ENCODE assay signal across 13 mouse cellular contexts in genomic region chr6:128769481-128770253, GRCm38 (mm10). TPM values are rescaled to one million over a fixed set of nuclear protein-coding genes. Genes with fewer than 3 reads are reported as not detected.
DNase-seq lines count a peak whose midpoint lies in the region; ATAC-seq lines count a peak whose summit lies in the region.
"Had no signal": no experiment of that assay in that cellular context is flagged by ENCODE, and none has a peak within 500 bp of the region (broad histone marks: within the 10 kb centered on the region; RNA-seq: fewer than 3 reads in every experiment).

No protein-coding gene starts in this region.

- peak; percentile 15 for DNase-seq in thymus, postnatal 0 days (ENCODE audit: low spot score)
- DNase-seq in thymus, postnatal 4 days, result no peak
- peak; percentile 14 for DNase-seq in yolk sac, embryonic 10.5 days (ENCODE audit: low spot score)
- no peak for DNase-seq in heart, adult 8-10 months (ENCODE audit: low spot score)
- no peak for DNase-seq in left cerebral cortex, postnatal 36 days (ENCODE audit: low spot score in 2 of 2)
- DNase-seq: kidney, adult 8-10 months; thymus, adult 18-20 months had no signal

- H3K36me3 ChIP-seq in hindbrain, embryonic 12.5 days, result no peaks in the 10 kb centered on the region
- no peaks in the 10 kb centered on the region for H3K36me3 ChIP-seq in hindbrain, embryonic 16.5 days (ENCODE audit: control insufficient read depth, insufficient read depth, low read length)
- no peaks in the 10 kb centered on the region for H3K36me3 ChIP-seq in limb, embryonic 13.5 days
- H3K36me3 ChIP-seq: heart, embryonic 13.5 days; limb, embryonic 15.5 days had no signal

- no peak overlapping the region for H3K4me2 ChIP-seq in hindbrain, embryonic 12.5 days (replicated peaks)
- no peak overlapping the region for H3K4me2 ChIP-seq in hindbrain, embryonic 16.5 days (ENCODE audit: low read length)
- H3K4me2 ChIP-seq in limb, embryonic 13.5 days (replicated peaks), result 0 out of 2 replicates have a peak overlapping the region, but pooled peaks have one; percentile 7
- H3K4me2 ChIP-seq: heart, embryonic 13.5 days; limb, embryonic 15.5 days had no signal

- H3K9me3 ChIP-seq in hindbrain, embryonic 12.5 days (replicated peaks), result no peaks in the 10 kb centered on the region
- no peaks in the 10 kb centered on the region for H3K9me3 ChIP-seq in hindbrain, embryonic 16.5 days (ENCODE audit: control insufficient read depth, low read length)
- peaks cover 9% of the 10 kb centered on the region; the same call in 1 of the 2 replicates for H3K9me3 ChIP-seq in limb, embryonic 13.5 days
- H3K9me3 ChIP-seq: limb, embryonic 15.5 days had no signal

- H3K27ac ChIP-seq in hindbrain, embryonic 12.5 days, result peak overlapping the region; percentile 40; the same call in 1 of the 2 replicates
- H3K27ac ChIP-seq in hindbrain, embryonic 16.5 days (ENCODE audit: low read depth, low read length), result no peak overlapping the region
- no peak overlapping the region for H3K27ac ChIP-seq in limb, embryonic 13.5 days
- H3K27ac ChIP-seq: heart, embryonic 13.5 days; limb, embryonic 15.5 days had no signal

- no peak overlapping the region for H3K4me3 ChIP-seq in hindbrain, embryonic 12.5 days
- no peak overlapping the region for H3K4me3 ChIP-seq in hindbrain, embryonic 16.5 days (ENCODE audit: low read length)
- no peak overlapping the region for H3K4me3 ChIP-seq in limb, embryonic 13.5 days
- H3K4me3 ChIP-seq: heart, embryonic 13.5 days; limb, embryonic 15.5 days had no signal

- 72% methylated on average over 10 of the region's 10 CpGs for WGBS in hindbrain, embryonic 12.5 days
- 72% methylated on average over 10 of the region's 10 CpGs for WGBS in hindbrain, embryonic 16.5 days
- WGBS in limb, embryonic 13.5 days, result 76% methylated on average over 10 of the region's 10 CpGs

- no peak for ATAC-seq in hindbrain, embryonic 12.5 days (ENCODE audit: low FRiP score)
- no peak for ATAC-seq in hindbrain, embryonic 16.5 days
- ATAC-seq in limb, embryonic 13.5 days (ENCODE audit: low FRiP score, low read depth), result 0 out of 2 replicates have a peak, but pooled peaks have one; percentile 25

- H3K27me3 ChIP-seq in hindbrain, embryonic 12.5 days, result no peaks in the 10 kb centered on the region
- H3K27me3 ChIP-seq in hindbrain, embryonic 16.5 days (replicated peaks; ENCODE audit: control insufficient read depth, insufficient read depth, low read length), result no peaks in the 10 kb centered on the region
- H3K27me3 ChIP-seq in limb, embryonic 13.5 days, result no peaks in the 10 kb centered on the region
- H3K27me3 ChIP-seq: heart, embryonic 13.5 days; limb, embryonic 15.5 days had no signal

- no peak overlapping the region for H3K9ac ChIP-seq in hindbrain, embryonic 12.5 days
- H3K9ac ChIP-seq in hindbrain, embryonic 16.5 days (ENCODE audit: low read depth, low read length), result no peak overlapping the region; the same call in 1 of the 2 replicates
- no peak overlapping the region for H3K9ac ChIP-seq in limb, embryonic 13.5 days
- H3K9ac ChIP-seq: heart, embryonic 13.5 days; limb, embryonic 15.5 days had no signal

- peaks cover 6% of the 10 kb centered on the region for H3K4me1 ChIP-seq in hindbrain, embryonic 12.5 days
- no peaks in the 10 kb centered on the region; the same call in 1 of the 2 replicates for H3K4me1 ChIP-seq in hindbrain, embryonic 16.5 days (ENCODE audit: control insufficient read depth, insufficient read depth, low read depth, low read length)
- 0 out of 2 replicates have a peak, but pooled peaks cover 6% of the 10 kb centered on the region for H3K4me1 ChIP-seq in limb, embryonic 13.5 days

- intact Hi-C loops in left cerebral cortex, postnatal 36 days (cut with DNase I), result loop anchor here (10.0 kb wide), 1 partner anchor 765 kb away; the partner anchor contains the start of gene Gabarapl1

RNA-seq across cellular contexts. Expression of gene Klrb1c, which starts 19.3 kb away (rescaled TPM):
- polyA plus RNA-seq in hindbrain, embryonic 12.5 days (2016; fragmentation: Nextera tagmentation; extraction: Ambion mirVana), result not detected in 2 replicates
- 0.11 and 0.15 TPM in 2 replicates for polyA plus RNA-seq in hindbrain, embryonic 16.5 days (2015; fragmentation: Nextera tagmentation; extraction: Ambion mirVana)
- 1.5 and 1.6 TPM in 2 replicates for polyA plus RNA-seq in thymus, postnatal 0 days (2015; fragmentation: Nextera tagmentation; extraction: Ambion mirVana)
- 0.15 TPM in 1 of 2 replicates, not detected in the other for polyA plus RNA-seq in limb, embryonic 13.5 days (2015; fragmentation: Nextera tagmentation; extraction: Ambion mirVana)
- under 1 TPM in 3 of 4 experiments, not detected in 1; 0.14 to 0.32 (median 0.31) TPM for total RNA-seq in heart, adult 8-10 months (2022)
- total RNA-seq in left cerebral cortex, postnatal 36 days (2021), result not detected
- polyA plus RNA-seq: limb, embryonic 15.5 days had no signal

RNA-seq across cellular contexts. Expression of gene Klrb1, which starts 46.8 kb away (rescaled TPM):
- not detected in 2 replicates for polyA plus RNA-seq in hindbrain, embryonic 12.5 days (2016; fragmentation: Nextera tagmentation; extraction: Ambion mirVana)
- polyA plus RNA-seq in hindbrain, embryonic 16.5 days (2015; fragmentation: Nextera tagmentation; extraction: Ambion mirVana), result 1.3 and 1.5 TPM in 2 replicates
- not detected in 2 replicates for polyA plus RNA-seq in thymus, postnatal 0 days (2015; fragmentation: Nextera tagmentation; extraction: Ambion mirVana)
- polyA plus RNA-seq in limb, embryonic 13.5 days (2015; fragmentation: Nextera tagmentation; extraction: Ambion mirVana), result not detected in 2 replicates
- not detected for total RNA-seq in heart, adult 8-10 months (2022)
- total RNA-seq in left cerebral cortex, postnatal 36 days (2021), result not detected
- total RNA-seq: common myeloid progenitor, adult 5-6 weeks had no signal
- polyA plus RNA-seq: heart, embryonic 13.5 days; limb, embryonic 15.5 days had no signal

RNA-seq across cellular contexts. Expression of gene Gm44511, which starts 56.4 kb away (rescaled TPM):
- polyA plus RNA-seq in hindbrain, embryonic 12.5 days (2016; fragmentation: Nextera tagmentation; extraction: Ambion mirVana), result not detected in 2 replicates
- polyA plus RNA-seq in hindbrain, embryonic 16.5 days (2015; fragmentation: Nextera tagmentation; extraction: Ambion mirVana), result not detected in 2 replicates
- polyA plus RNA-seq in thymus, postnatal 0 days (2015; fragmentation: Nextera tagmentation; extraction: Ambion mirVana), result 0.58 and 0.96 TPM in 2 replicates
- polyA plus RNA-seq in limb, embryonic 13.5 days (2015; fragmentation: Nextera tagmentation; extraction: Ambion mirVana), result not detected in 2 replicates
- not detected for total RNA-seq in heart, adult 8-10 months (2022)
- not detected for total RNA-seq in left cerebral cortex, postnatal 36 days (2021)
- polyA plus RNA-seq: heart, embryonic 13.5 days; limb, embryonic 15.5 days had no signal

RNA-seq across cellular contexts. Expression of gene Klrb1b, which starts 56.5 kb away (rescaled TPM):
- 0.25 TPM in 1 of 2 replicates, not detected in the other for polyA plus RNA-seq in hindbrain, embryonic 12.5 days (2016; fragmentation: Nextera tagmentation; extraction: Ambion mirVana)
- polyA plus RNA-seq in hindbrain, embryonic 16.5 days (2015; fragmentation: Nextera tagmentation; extraction: Ambion mirVana), result not detected in 2 replicates
- 0.92 and 1.1 TPM in 2 replicates for polyA plus RNA-seq in thymus, postnatal 0 days (2015; fragmentation: Nextera tagmentation; extraction: Ambion mirVana)
- not detected in 2 replicates for polyA plus RNA-seq in limb, embryonic 13.5 days (2015; fragmentation: Nextera tagmentation; extraction: Ambion mirVana)
- not detected for total RNA-seq in heart, adult 8-10 months (2022)
- not detected for total RNA-seq in left cerebral cortex, postnatal 36 days (2021)
- total RNA-seq: common myeloid progenitor, adult 5-6 weeks had no signal
- polyA plus RNA-seq: heart, embryonic 13.5 days had no signal

Comparison
In these comparisons a context has a peak if more than half of its experiments do, and no peak if none do; other contexts are left out.
1. DNase-seq: peak in thymus, postnatal 0 days (single experiment) and yolk sac, embryonic 10.5 days (single experiment); none in thymus, postnatal 4 days (single experiment), heart, adult 8-10 months (single experiment) and left cerebral cortex, postnatal 36 days (0 of 2).